Mouse (Mus musculus): Measurements from ENCODE around the gene Fgf4.

DNA sequence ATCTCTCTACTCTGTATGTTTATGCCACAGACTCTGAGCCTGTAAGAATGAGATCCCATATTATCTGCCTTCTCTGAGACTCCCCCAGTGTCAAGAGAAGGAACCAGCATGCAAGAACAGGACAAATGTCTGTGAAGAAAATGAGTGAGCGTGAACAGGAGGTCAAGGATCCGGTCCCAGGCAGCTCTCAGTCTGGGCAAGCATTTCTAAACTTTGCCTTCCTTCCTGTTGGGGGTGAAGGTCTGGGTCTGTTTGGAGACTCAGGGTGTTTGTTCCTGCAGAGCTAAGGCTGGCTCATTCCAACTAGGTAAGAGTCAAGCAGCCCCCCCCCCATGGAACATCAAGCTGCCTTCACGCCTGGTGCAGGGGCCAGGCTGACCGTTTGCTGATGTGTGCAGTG lies 25.3 kb downstream of the Fgf4 start:
- TF ChIP-seq POLR2A (IDR thresholded peaks at IDR 0.05; ENCODE audit: low read depth, low read length) (no peak), CTCF (IDR thresholded peaks at IDR 0.05; ENCODE audit: borderline replicate concordance, insufficient read depth, low read length) (no peak)
